Mouse (Mus musculus) ES-Bruce4 (cell line): Measurements from ENCODE around the gene Sdhc. TPM values are rescaled to one million over a fixed set of nuclear protein-coding genes. Genes with fewer than 3 reads are reported as not detected.

Experiments used
- H3K27ac ChIP-seq: 2 replicates; pipeline ENCODE4 v1.5.1; 2012; ENCODE audit warnings: low read length, inconsistent platforms; ENCODE audit not compliant: insufficient read depth
- H3K27me3 ChIP-seq: 2 replicates; pipeline ENCODE4 v1.6.1; 2012; ENCODE audit warnings: mild to moderate bottlenecking, low read length, inconsistent platforms; ENCODE audit not compliant: control insufficient read depth, poor library complexity, insufficient read depth, severe bottlenecking
- H3K36me3 ChIP-seq: 2 replicates; pipeline ENCODE4 v1.6.1; 2012; ENCODE audit warnings: inconsistent platforms, mild to moderate bottlenecking, low read length, moderate library complexity; ENCODE audit not compliant: control insufficient read depth, poor library complexity, insufficient read depth, severe bottlenecking
- H3K4me1 ChIP-seq: one replicate; pipeline ENCODE4 v1.8.1; 2011; ENCODE audit warnings: low read length; ENCODE audit not compliant: control insufficient read depth, insufficient read depth
- H3K4me3 ChIP-seq: 2 replicates; pipeline ENCODE4 v1.5.1; 2011; ENCODE audit warnings: low read depth, mild to moderate bottlenecking, low read length
- H3K9ac ChIP-seq: 2 replicates; pipeline ENCODE4 v1.6.1; 2012; ENCODE audit warnings: low read depth, mild to moderate bottlenecking, inconsistent platforms; ENCODE audit not compliant: poor library complexity, severe bottlenecking
- H3K9me3 ChIP-seq: replicated peaks from 2 replicates; pipeline ENCODE4 v1.6.1; 2012; ENCODE audit warnings: mild to moderate bottlenecking, low read length, inconsistent platforms; ENCODE audit not compliant: control insufficient read depth, poor library complexity, insufficient read depth, severe bottlenecking
- CTCF ChIP-seq: IDR thresholded peaks from one replicate; pipeline ENCODE4 v1.8.1; 2011; ENCODE audit warnings: low read depth, low read length
- EP300 ChIP-seq: IDR thresholded peaks from 2 replicates; pipeline ENCODE4 v1.6.1; 2011; ENCODE audit warnings: low read depth, low read length; ENCODE audit not compliant: insufficient read depth
- POLR2A ChIP-seq: IDR thresholded peaks from one replicate; pipeline ENCODE4 v1.8.1; 2011; ENCODE audit warnings: low read length; ENCODE audit not compliant: insufficient read depth
- polyA plus RNA-seq: library from polyadenylated mRNA; stranded (reverse); fragments of >200 nt; gene quantifications from 2 replicates; pipeline ENCODE4 v1.2.4, GENCODE M21; 2011; ENCODE audit warnings: low read depth; ENCODE audit not compliant: missing spikeins, insufficient read depth, insufficient read length

The Sdhc gene
- polyA plus RNA-seq, 1 experiment, result 273 TPM

DNA sequence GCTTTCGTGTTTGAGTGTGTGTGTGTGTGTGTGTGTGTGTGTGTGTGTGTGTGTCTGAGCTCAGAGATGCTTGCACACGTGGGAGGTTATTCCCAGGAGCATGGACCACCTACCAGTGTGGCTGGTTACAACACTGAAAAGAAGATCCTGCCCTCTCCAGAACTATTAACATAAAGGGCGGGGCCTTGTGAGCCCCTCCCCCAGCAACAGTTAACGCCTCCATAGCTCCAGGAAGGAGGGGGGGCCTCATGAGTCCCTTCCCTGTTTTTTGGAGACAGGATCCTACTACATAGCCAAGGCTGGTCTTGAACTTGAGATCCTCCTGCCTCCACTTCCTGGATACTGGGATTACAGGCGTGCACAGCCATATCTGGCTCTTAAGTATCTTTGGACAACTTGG is 28.6 kb downstream of the Sdhc start:
- H3K4me3 ChIP-seq, result no peak overlapping the region
- no peak for TF ChIP-seq POLR2A
- TF ChIP-seq CTCF, result no peak
- TF ChIP-seq EP300, result no peak
- H3K9ac ChIP-seq, result no peak overlapping the region
- no peak overlapping the region for H3K27ac ChIP-seq
- peaks cover 2% of the 10 kb centered on the region for H3K4me1 ChIP-seq
- H3K27me3 ChIP-seq, result no peaks in the 10 kb centered on the region
- no peaks in the 10 kb centered on the region for H3K36me3 ChIP-seq
- H3K9me3 ChIP-seq, result no peaks in the 10 kb centered on the region

GRCm38 (mm10) chr1:171120893-171121292 is 29.5 kb downstream of the Sdhc start:
- Histone ChIP-seq H3K9ac (no peak overlapping the region), H3K4me3 (no peak overlapping the region), H3K36me3 (no peaks in the 10 kb centered on the region), H3K9me3 (no peaks in the 10 kb centered on the region), H3K27me3 (no peaks in the 10 kb centered on the region), H3K27ac (no peak overlapping the region), H3K4me1 (no peaks in the 10 kb centered on the region)
- TF ChIP-seq EP300 (no peak), CTCF (no peak), POLR2A (no peak)

- no peak overlapping the region for H3K4me3 ChIP-seq
- no peak overlapping the region for H3K9ac ChIP-seq
- H3K36me3 ChIP-seq, result no peaks in the 10 kb centered on the region
- H3K27me3 ChIP-seq, result no peaks in the 10 kb centered on the region
- TF ChIP-seq POLR2A, result no peak
- TF ChIP-seq CTCF, result no peak
- no peak for TF ChIP-seq EP300
- H3K27ac ChIP-seq, result no peak overlapping the region
- no peaks in the 10 kb centered on the region for H3K9me3 ChIP-seq
- H3K4me1 ChIP-seq, result no peaks in the 10 kb centered on the region
Observed at GRCm38 (mm10) chr1:171119405-171119804, 31.0 kb downstream of the Sdhc start.

- Histone ChIP-seq H3K36me3 (no peaks in the 10 kb centered on the region), H3K9me3 (no peaks in the 10 kb centered on the region), H3K9ac (no peak overlapping the region), H3K27ac (no peak overlapping the region), H3K4me3 (no peak overlapping the region), H3K4me1 (no peaks in the 10 kb centered on the region), H3K27me3 (no peaks in the 10 kb centered on the region)
- TF ChIP-seq CTCF, result no peak
- TF ChIP-seq POLR2A, result no peak
- no peak for TF ChIP-seq EP300
Observed at GRCm38 (mm10) chr1:171118996-171119395, 31.4 kb downstream of the Sdhc start.

GRCm38 (mm10) chr1:171118269-171118684 is 32.1 kb downstream of the Sdhc start:
- no peaks in the 10 kb centered on the region for H3K9me3 ChIP-seq
- no peaks in the 10 kb centered on the region for H3K36me3 ChIP-seq
- H3K4me1 ChIP-seq, result no peaks in the 10 kb centered on the region
- no peak overlapping the region for H3K4me3 ChIP-seq
- no peak overlapping the region for H3K27ac ChIP-seq
- H3K9ac ChIP-seq, result no peak overlapping the region
- H3K27me3 ChIP-seq, result no peaks in the 10 kb centered on the region
- TF ChIP-seq EP300 (no peak), POLR2A (no peak), CTCF (no peak)

GRCm38 (mm10) chr1:171116280-171116679 is 34.1 kb downstream of the Sdhc start:
- no peak overlapping the region for H3K9ac ChIP-seq
- no peak for TF ChIP-seq POLR2A
- no peak for TF ChIP-seq EP300
- no peak for TF ChIP-seq CTCF
- H3K4me3 ChIP-seq, result no peak overlapping the region
- H3K36me3 ChIP-seq, result no peaks in the 10 kb centered on the region
- no peak overlapping the region for H3K27ac ChIP-seq
- no peaks in the 10 kb centered on the region for H3K4me1 ChIP-seq
- H3K27me3 ChIP-seq, result no peaks in the 10 kb centered on the region
- no peaks in the 10 kb centered on the region for H3K9me3 ChIP-seq
